Mouse (Mus musculus) bone marrow macrophage, adult 2 months (primary cell): Measurements from ENCODE around the gene Olfr984.

Experiments used
- CTCF ChIP-seq: IDR thresholded peaks from 2 replicates; pipeline ENCODE4 v1.5.1; 2012; ENCODE audit warnings: low read depth, mild to moderate bottlenecking, low read length, moderate library complexity
- POLR2A ChIP-seq: IDR thresholded peaks from 2 replicates; pipeline ENCODE4 v1.6.1; 2012; ENCODE audit warnings: mild to moderate bottlenecking, low read depth, low read length, borderline replicate concordance

- TF ChIP-seq CTCF: no peak
- no peak for TF ChIP-seq POLR2A
These were observed 63.9 kb downstream of the Olfr984 start for GRCm38 (mm10) chr9:40050138-40050537.
